Comparison of ENCODE assay signal across 8 mouse cellular contexts in the genomic region with DNA sequence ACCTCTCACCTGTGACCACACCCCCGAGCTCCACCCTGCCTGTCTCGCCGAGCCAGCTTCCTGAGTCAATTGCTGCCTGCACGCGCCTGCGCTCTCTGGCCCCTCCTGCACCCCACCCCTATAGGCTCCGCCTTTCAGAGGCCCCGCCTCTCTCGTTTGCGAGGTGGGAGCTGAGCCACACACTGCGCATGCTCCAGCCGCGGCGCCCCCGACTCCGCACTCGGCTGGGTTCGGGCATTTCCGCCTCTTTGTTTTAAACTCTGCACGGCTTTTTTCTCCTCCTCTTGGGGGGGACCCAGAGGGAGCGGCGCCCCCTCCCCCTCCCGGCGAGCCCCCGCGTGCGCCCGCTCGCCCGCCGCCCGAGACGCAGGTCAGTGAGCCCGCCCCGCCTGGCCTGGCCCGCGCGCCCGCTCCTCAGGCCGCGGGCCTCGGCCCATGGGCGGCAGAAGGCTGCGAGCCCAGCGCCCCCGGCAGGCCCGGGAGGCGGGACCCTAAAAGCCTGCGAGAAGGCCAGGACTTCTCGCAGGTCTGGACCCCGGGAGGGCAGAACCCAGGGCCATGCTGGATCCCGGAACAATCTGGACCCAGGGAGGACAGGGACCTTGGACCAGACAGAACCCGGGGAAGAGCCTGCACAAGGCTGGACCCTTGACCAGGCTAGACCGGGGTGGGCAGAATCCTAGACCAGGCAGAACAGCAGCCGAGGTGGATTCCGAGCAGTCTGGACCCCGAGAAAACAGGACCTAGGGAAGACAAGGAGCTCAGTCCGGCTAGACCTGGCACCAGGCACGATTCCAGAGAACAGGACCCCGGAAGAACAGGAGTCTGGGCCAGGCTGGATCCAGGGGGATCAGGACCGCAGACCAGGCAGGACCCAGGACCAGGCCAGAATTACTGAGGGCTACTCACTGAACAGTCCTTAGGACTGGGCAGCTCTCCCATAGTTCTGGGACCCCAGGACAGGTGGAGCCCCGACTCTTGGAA. TPM values are rescaled to one million over a fixed set of nuclear protein-coding genes. Genes with fewer than 3 reads are reported as not detected.
DNase-seq lines count a peak whose midpoint lies in the region; ATAC-seq and TF ChIP-seq lines count a peak whose summit lies in the region.

A gene (plus strand): TSS at position 151 of the 984 bp plus-strand sequence.

- WGBS in hindbrain, postnatal 0 days, result 1% methylated on average over 51 of the region's 62 CpGs

- TF ChIP-seq CTCF in hindbrain, postnatal 0 days (IDR thresholded peaks at IDR 0.05; ENCODE audit: low read depth), result no peak
- no peak for TF ChIP-seq CTCF in left cerebral cortex, adult 2 months (IDR thresholded peaks at IDR 0.05)

- no peaks in the 10 kb centered on the region for H3K27me3 ChIP-seq in hindbrain, postnatal 0 days (ENCODE audit: insufficient read depth, low read length)

- intact Hi-C loops in left cerebral cortex, adult 2 months (cut with DNase I), result loop anchor here (5.0 kb wide), 1 partner anchor 94 kb away; a partner anchor contains a TSS

- H3K36me3 ChIP-seq in hindbrain, postnatal 0 days (ENCODE audit: insufficient read depth, low read length), result no peaks in the 10 kb centered on the region

- ATAC-seq in hindbrain, postnatal 0 days, result peak; percentile 98
- peak; percentile 94 for ATAC-seq in megakaryocyte, adult 5-6 weeks (ENCODE audit: poor library complexity, severe bottlenecking)

- no peaks in the 10 kb centered on the region for H3K9me3 ChIP-seq in hindbrain, postnatal 0 days (ENCODE audit: low read length)

- peak within 1 kb of the TSS; percentile 97 for H3K9ac ChIP-seq in hindbrain, postnatal 0 days (replicated peaks; ENCODE audit: low read length)

- peak; percentile 98 for DNase-seq in T-cell, adult 2 months (ENCODE audit: low spot score)
- peak; percentile 95 to 97 for DNase-seq in cerebellum, postnatal 36 days
- DNase-seq in gastrocnemius, adult 18-20 months (ENCODE audit: low spot score), result peak; percentile 98
- DNase-seq in hindbrain, postnatal 0 days (ENCODE audit: low spot score), result peak; percentile 98
- DNase-seq in left cerebral cortex, adult 2 months (ENCODE audit: extremely low spot score in 1 of 2, low spot score in 2 of 2), result peak; percentile 96 to 97
- DNase-seq in right cerebral cortex, adult 2 months (ENCODE audit: low spot score in 2 of 2), result peak; percentile 95 to 96
- peak; percentile 98 for DNase-seq in urinary bladder, postnatal 14 days (ENCODE audit: low spot score)

- peak within 1 kb of the TSS; percentile 78 for H3K4me2 ChIP-seq in hindbrain, postnatal 0 days (ENCODE audit: low read depth, low read length)

- peak within 1 kb of the TSS; percentile 84 for H3K27ac ChIP-seq in hindbrain, postnatal 0 days
- peak within 1 kb of the TSS; percentile 86 for H3K27ac ChIP-seq in left cerebral cortex, adult 2 months

- peak within 1 kb of the TSS; percentile 86 for H3K4me3 ChIP-seq in hindbrain, postnatal 0 days (ENCODE audit: low read length)
- peak within 1 kb of the TSS; percentile 79 for H3K4me3 ChIP-seq in left cerebral cortex, adult 2 months

- H3K4me1 ChIP-seq in hindbrain, postnatal 0 days (ENCODE audit: insufficient read depth, low read length), result peaks cover 25% of the 10 kb centered on the region

RNA-seq across cellular contexts. Expression of the gene that starts here (rescaled TPM):
- 10 to 100 TPM; 33.8 to 35.9 TPM for total RNA-seq in gastrocnemius, adult 18-20 months (2021)
- total RNA-seq in hindbrain, postnatal 0 days (2014; rRNA removed), result 32.0 and 36.4 TPM in 2 replicates
- polyA plus RNA-seq in hindbrain, postnatal 0 days (2015; fragmentation: Nextera tagmentation; extraction: Ambion mirVana), result 12.1 and 12.9 TPM in 2 replicates
- total RNA-seq in left cerebral cortex, adult 2 months (2021), result 10 to 100 TPM; 46.6 to 47.3 TPM
- 13.0 and 16.5 TPM in 2 replicates for total RNA-seq in megakaryocyte, adult 5-6 weeks (2015)
- total RNA-seq in megakaryocyte, adult 5-6 weeks (2017), result 9.5 and 13.5 TPM in 2 replicates

Comparison
In these comparisons a context has a peak if more than half of its experiments do, and no peak if none do; other contexts are left out.
1. Peak in every context shown above with its lines: DNase-seq, ATAC-seq, H3K4me3 ChIP-seq and H3K27ac ChIP-seq.